Mouse (Mus musculus) liver, embryonic 18 days (tissue): ENCODE results near the gene Mllt6. TPM values are rescaled to one million over a fixed set of nuclear protein-coding genes. Genes with fewer than 3 reads are reported as not detected.

Source experiments
- polyA plus RNA-seq: library from polyadenylated mRNA; depleted of rRNA; stranded (reverse); fragments of >200 nt; gene quantifications from 2 replicates; pipeline ENCODE4 v1.2.3, GENCODE M21; 2012; rRNA removed

Mllt6 gene
- polyA plus RNA-seq, result 2.2 and 2.8 TPM in 2 replicates

DNA sequence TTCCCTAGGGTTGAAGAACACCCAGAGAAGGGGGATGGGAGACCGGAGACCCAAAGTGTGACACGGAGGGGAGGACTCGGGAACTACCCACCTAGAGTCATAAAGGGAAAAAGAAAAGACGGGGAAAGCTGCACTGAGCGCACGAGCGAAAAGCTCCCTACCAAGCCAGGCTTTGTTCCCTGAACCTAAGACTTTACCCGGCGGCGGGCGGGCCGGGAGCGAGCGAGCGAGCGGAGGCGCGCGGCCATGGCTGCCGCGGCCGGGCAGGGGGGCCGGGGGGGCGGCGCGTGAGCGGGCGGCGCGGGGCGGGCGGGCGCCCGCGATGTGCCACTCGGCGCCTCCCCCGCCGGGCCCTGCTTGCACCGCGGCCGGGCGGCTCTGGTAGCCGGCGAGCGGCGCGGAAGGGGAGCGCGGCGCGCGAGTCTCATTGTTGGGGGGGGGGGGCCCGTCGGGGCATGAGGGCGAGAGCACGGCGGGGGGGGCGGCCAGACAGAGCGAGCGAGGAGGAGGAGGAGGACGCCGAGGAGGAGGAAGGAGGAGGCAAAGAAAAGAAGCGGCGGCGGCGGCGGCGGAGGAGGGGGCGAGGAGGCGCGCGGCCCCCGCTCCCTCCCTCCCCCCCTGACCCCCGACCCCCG lies at the start of gene Mllt6:
Mllt6 (plus strand) TSS at position 522 of the 635 bp plus-strand sequence.

DNA sequence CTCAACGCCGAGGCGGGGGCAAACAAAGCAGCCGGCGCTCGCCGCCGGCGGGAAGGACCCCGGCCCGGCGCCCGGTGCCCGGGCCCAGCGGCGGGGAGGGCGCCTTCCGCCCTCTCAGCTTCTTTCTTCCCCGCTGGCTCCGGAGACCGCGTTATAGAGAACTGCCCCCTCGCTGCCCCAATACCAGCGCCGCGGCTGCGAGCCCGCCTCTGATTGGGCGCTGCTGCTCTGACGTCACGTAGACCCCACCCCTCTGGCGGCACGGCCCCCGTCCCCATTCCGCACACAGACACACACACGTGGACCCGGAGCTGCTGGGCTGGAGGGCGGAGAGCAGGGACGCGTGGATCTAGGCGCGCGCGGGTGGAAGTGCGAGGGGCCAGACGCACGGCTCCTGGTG lies 33.6 kb upstream of the Mllt6 start, which contains the start of gene Epop:
Epop (minus strand) TSS at position 127 of the 400 bp plus-strand sequence.

DNA sequence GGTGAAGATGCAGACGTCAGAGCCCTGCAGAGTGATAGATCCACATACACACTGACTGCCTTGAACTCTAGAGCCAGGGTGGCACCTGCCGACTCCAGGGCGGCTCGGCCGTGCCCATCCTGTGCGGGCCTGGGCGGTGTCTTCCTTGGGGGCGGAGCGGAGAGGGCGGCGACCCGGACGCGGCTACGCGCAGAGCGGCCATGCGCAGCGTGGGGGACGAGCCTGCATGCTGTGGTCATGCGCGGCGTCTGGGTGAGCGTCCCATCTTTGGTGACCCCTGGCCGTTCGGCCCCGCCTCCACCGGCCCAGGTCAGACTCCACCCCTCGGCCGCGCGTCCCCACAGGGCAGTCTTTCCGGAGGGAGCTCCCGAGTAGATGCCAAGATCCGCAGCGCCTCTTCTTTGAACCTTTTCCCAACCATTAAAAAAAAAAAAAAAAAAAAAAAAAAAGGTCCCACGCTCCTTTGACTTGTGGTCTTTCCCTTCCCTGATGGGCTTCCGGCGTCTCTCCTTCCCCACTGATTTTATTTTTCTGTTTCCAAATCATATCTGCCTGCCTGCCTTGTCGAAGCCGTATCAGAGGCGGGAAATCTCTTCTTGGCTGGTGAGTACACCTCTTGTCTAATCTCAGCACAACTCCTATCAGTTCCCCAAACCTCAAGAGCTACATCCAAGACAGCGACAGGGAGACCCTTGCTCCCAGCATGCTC lies 22.6 kb downstream of the Mllt6 start, which contains the start of gene Cisd3:
Cisd3 (plus strand) TSS at position 214 of the 709 bp plus-strand sequence.

DNA sequence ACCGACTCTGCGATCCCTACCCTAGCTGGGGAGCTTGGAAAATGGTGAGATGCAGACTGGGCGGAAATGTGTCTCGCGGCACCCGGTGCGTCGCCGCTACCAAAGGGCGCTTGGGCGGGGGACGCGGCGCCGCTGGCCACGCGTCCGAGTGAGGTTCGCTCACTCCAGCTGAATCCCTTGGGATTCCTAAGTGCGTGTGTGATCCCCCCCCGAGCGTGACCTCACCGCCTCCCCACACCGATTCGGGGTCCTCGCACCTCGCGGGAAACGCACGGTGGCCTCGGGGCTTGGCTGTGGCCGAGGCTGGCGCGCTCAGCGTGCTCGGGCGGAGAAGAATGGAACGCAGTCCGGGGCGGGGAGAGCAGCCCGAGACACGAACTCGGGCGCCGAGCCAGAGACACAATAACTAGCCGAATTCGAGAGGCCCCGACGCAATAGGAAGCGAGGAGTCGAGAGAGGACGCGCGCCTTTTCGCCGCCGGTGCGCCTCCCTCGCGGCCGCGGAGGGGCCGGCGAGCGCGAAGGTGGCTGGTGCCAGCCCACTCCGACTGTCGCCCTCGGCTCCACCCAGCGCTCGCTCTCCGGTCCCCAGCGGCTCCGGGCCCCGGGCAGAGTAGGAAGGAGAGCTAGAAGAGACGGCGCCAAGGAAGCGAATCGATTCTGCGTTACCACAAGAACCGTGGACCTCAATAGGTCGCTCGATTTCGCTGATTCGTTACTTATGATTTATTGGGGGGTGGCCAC lies 37.0 kb downstream of the Mllt6 start, which contains the start of gene Pcgf2:
Pcgf2 (minus strand) TSS at position 495 of the 743 bp plus-strand sequence.

DNA sequence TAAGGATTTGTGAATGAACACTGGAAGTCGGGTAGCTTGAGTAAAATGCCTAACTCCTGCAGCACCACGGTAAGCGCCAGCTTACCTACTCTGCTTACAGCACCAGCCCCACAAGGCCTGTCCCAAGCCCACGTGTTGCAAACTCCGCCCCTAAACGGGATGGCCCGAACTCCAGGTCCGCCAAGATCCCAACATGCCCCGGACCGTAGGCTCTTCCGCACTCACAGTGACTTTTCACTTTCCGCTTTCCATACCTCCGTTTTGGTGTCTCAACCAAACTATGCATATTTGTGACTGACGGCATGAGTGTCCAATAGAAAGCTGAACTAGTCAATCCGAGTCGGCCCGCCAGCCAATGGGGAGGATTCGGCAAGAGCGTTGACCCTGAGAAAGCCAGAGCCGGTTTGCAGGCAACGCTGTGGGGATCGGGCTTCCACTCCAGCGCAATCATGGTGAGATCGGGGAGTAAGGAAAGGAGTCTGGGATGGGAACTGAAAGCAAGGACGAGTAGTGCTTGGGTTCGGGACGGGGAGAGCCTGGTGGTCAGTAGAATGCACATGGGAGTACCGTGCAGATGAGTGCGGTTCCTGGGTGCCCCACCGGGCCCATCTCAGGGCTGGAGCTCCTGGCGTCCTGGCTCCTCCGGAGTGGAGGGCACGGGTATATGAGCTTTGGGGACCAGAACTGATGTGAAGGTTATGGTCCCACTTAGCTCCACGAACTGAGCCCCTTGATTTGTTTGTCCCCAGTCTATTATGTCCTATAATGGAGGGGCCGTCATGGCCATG lies 40.0 kb downstream of the Mllt6 start, which contains the start of gene Psmb3:
Psmb3 (plus strand) TSS at position 361 of the 788 bp plus-strand sequence.

Other genes starting within 250 kb of the Mllt6 start
- gene Arhgap23, start 247.9 kb upstream of the Mllt6 start, polyA plus RNA-seq, result 9.1 and 13.2 TPM in 2 replicates
- not detected in 2 replicates for gene 4933428G20Rik, start 163.1 kb upstream of the Mllt6 start, polyA plus RNA-seq
- 0.05 and 0.07 TPM in 2 replicates for gene Srcin1, start 87.2 kb upstream of the Mllt6 start, polyA plus RNA-seq
- gene Epop, start 33.7 kb upstream of the Mllt6 start, polyA plus RNA-seq, result 0.79 and 0.83 TPM in 2 replicates
- gene Cisd3, start 22.4 kb downstream of the Mllt6 start, polyA plus RNA-seq, result 23.1 and 25.8 TPM in 2 replicates
- 9.7 and 14.6 TPM in 2 replicates for gene Pcgf2, start 37.1 kb downstream of the Mllt6 start, polyA plus RNA-seq
- 166 and 173 TPM in 2 replicates for gene Psmb3, start 40.0 kb downstream of the Mllt6 start, polyA plus RNA-seq
- gene Pip4k2b, start 81.3 kb downstream of the Mllt6 start, polyA plus RNA-seq, result 4.7 and 5.1 TPM in 2 replicates
- gene Cwc25, start 103.1 kb downstream of the Mllt6 start, polyA plus RNA-seq, result 6.0 and 6.5 TPM in 2 replicates
- gene 1700001P01Rik, start 112.5 kb downstream of the Mllt6 start, polyA plus RNA-seq, result 0.05 TPM in 1 of 2 replicates, not detected in the other
- 465 and 506 TPM in 2 replicates for gene Rpl23, start 119.0 kb downstream of the Mllt6 start, polyA plus RNA-seq
- 26.2 and 29.9 TPM in 2 replicates for gene Lasp1, start 135.6 kb downstream of the Mllt6 start, polyA plus RNA-seq
- 0.22 and 0.30 TPM in 2 replicates for gene B230217C12Rik, start 177.4 kb downstream of the Mllt6 start, polyA plus RNA-seq
- 0.24 and 0.28 TPM in 2 replicates for gene Fbxo47, start 220.7 kb downstream of the Mllt6 start, polyA plus RNA-seq